ENCODE assay signal across 33 mouse cellular contexts in genomic region chr4:5471891-5472558, GRCm38 (mm10).
DNase-seq lines count a peak whose midpoint lies in the region; ATAC-seq and TF ChIP-seq lines count a peak whose summit lies in the region.
"Had no signal": no experiment of that assay in that cellular context is flagged by ENCODE, and none has a peak within 500 bp of the region (broad histone marks: within the 10 kb centered on the region; RNA-seq: fewer than 3 reads in every experiment).

No protein-coding gene starts in this region.

- H3K36me3 ChIP-seq in lung, embryonic 14.5 days (ENCODE audit: insufficient read depth), result no peaks in the 10 kb centered on the region
- H3K36me3 ChIP-seq in midbrain, postnatal 0 days (ENCODE audit: insufficient read depth, low read length), result no peaks in the 10 kb centered on the region
- H3K36me3 ChIP-seq in midbrain, embryonic 16.5 days (ENCODE audit: control insufficient read depth, insufficient read depth, low read length), result no peaks in the 10 kb centered on the region
- H3K36me3 ChIP-seq: embryonic facial prominence, embryonic 12.5 days; G1E; heart, embryonic 12.5 days; hindbrain, embryonic 13.5 days; limb, embryonic 12.5 days; liver, embryonic 15.5 days; midbrain, embryonic 10.5 days; midbrain, embryonic 15.5 days; neural tube, embryonic 12.5 days had no signal

- 14% methylated on average over 3 of the region's 3 CpGs for WGBS in lung, embryonic 14.5 days
- WGBS in midbrain, postnatal 0 days, result 60% methylated on average over 3 of the region's 3 CpGs
- WGBS in midbrain, embryonic 16.5 days, result 45% methylated on average over 3 of the region's 3 CpGs

- no peak overlapping the region for H3K9ac ChIP-seq in lung, embryonic 14.5 days
- H3K9ac ChIP-seq in midbrain, postnatal 0 days (replicated peaks; ENCODE audit: low read length, poor library complexity, severe bottlenecking), result no peak overlapping the region
- H3K9ac ChIP-seq in midbrain, embryonic 16.5 days (ENCODE audit: low read depth, low read length), result no peak overlapping the region
- H3K9ac ChIP-seq: embryonic facial prominence, embryonic 12.5 days; heart, embryonic 12.5 days; hindbrain, embryonic 13.5 days; limb, embryonic 12.5 days; liver, embryonic 15.5 days; midbrain, embryonic 15.5 days; neural tube, embryonic 12.5 days had no signal

- TF ChIP-seq CTCF in lung, embryonic 14.5 days (IDR thresholded peaks at IDR 0.05; ENCODE audit: low read depth), result no peak
- no peak for TF ChIP-seq CTCF in midbrain, postnatal 0 days (IDR thresholded peaks at IDR 0.05)

- DNase-seq in cerebellum, postnatal 14 days, result peak; percentile 11 to 20
- no peak for DNase-seq in cerebellum, postnatal 4 days (ENCODE audit: low spot score in 2 of 2)
- DNase-seq in lung, embryonic 14.5 days, result peak; percentile 19
- DNase-seq in lung, postnatal 14 days, result no peak
- DNase-seq in midbrain, postnatal 0 days (ENCODE audit: low spot score), result peak; percentile 2
- DNase-seq in gastrocnemius, postnatal 4 days (ENCODE audit: low spot score in 2 of 2), result no peak
- DNase-seq: adrenal gland, adult 8-10 months; cerebellum, adult 11 months; cerebellum, adult 9-11 months; embryo, embryonic 11 days; gastrocnemius, adult 2 months; gastrocnemius, postnatal 36 days; heart, adult 2 months; heart, postnatal 4 days; kidney, adult 9 months; kidney, postnatal 36 days; right cerebral cortex, postnatal 4 days; thymus, postnatal 14 days had no signal

- H3K4me3 ChIP-seq in lung, embryonic 14.5 days (ENCODE audit: low read depth, low read length), result no peak overlapping the region
- no peak overlapping the region for H3K4me3 ChIP-seq in midbrain, postnatal 0 days (ENCODE audit: low read depth, low read length)
- no peak overlapping the region for H3K4me3 ChIP-seq in midbrain, embryonic 16.5 days (ENCODE audit: low read depth, low read length)
- H3K4me3 ChIP-seq: embryonic facial prominence, embryonic 12.5 days; gastrocnemius, adult 2 months; heart, adult 2 months; heart, embryonic 12.5 days; hindbrain, embryonic 13.5 days; layer of hippocampus, adult 2 months; left cerebral cortex, adult 2 months; limb, embryonic 12.5 days; liver, embryonic 15.5 days; midbrain, embryonic 10.5 days; midbrain, embryonic 15.5 days; myocyte; neural tube, embryonic 12.5 days had no signal

- H3K9me3 ChIP-seq in lung, embryonic 14.5 days (ENCODE audit: low read depth, low read length), result no peaks in the 10 kb centered on the region
- H3K9me3 ChIP-seq in midbrain, postnatal 0 days (ENCODE audit: low read length), result no peaks in the 10 kb centered on the region
- no peaks in the 10 kb centered on the region for H3K9me3 ChIP-seq in midbrain, embryonic 16.5 days (replicated peaks; ENCODE audit: control insufficient read depth, low read length, poor library complexity, severe bottlenecking)
- H3K9me3 ChIP-seq: embryonic facial prominence, embryonic 12.5 days; G1E; heart, embryonic 12.5 days; hindbrain, embryonic 13.5 days; limb, embryonic 12.5 days; liver, embryonic 15.5 days; midbrain, embryonic 10.5 days; midbrain, embryonic 15.5 days; neural tube, embryonic 12.5 days had no signal

- ATAC-seq in lung, embryonic 14.5 days (ENCODE audit: insufficient read depth), result peak; percentile 74; the same call in 1 of the 2 replicates
- ATAC-seq in midbrain, postnatal 0 days (ENCODE audit: low FRiP score), result no peak
- no peak for ATAC-seq in midbrain, embryonic 16.5 days
- ATAC-seq: forebrain, embryonic 16.5 days; intestine, embryonic 16.5 days; midbrain, embryonic 15.5 days had no signal

- no peak overlapping the region for H3K27ac ChIP-seq in lung, embryonic 14.5 days (ENCODE audit: low read depth)
- no peak overlapping the region for H3K27ac ChIP-seq in midbrain, postnatal 0 days (ENCODE audit: low read depth, low read length)
- no peak overlapping the region for H3K27ac ChIP-seq in midbrain, embryonic 16.5 days (ENCODE audit: low read length)
- H3K27ac ChIP-seq: embryonic facial prominence, embryonic 12.5 days; gastrocnemius, adult 2 months; heart, adult 2 months; hindbrain, embryonic 13.5 days; layer of hippocampus, adult 2 months; left cerebral cortex, adult 2 months; limb, embryonic 12.5 days; liver, embryonic 15.5 days; midbrain, embryonic 10.5 days; midbrain, embryonic 15.5 days; neural tube, embryonic 12.5 days had no signal

- H3K4me1 ChIP-seq in lung, embryonic 14.5 days (ENCODE audit: insufficient read depth), result no peaks in the 10 kb centered on the region
- H3K4me1 ChIP-seq in midbrain, postnatal 0 days (ENCODE audit: insufficient read depth, low read length), result no peaks in the 10 kb centered on the region
- H3K4me1 ChIP-seq in midbrain, embryonic 16.5 days (ENCODE audit: control insufficient read depth, insufficient read depth, low read length), result no peaks in the 10 kb centered on the region
- H3K4me1 ChIP-seq: embryonic facial prominence, embryonic 12.5 days; heart, embryonic 12.5 days; hindbrain, embryonic 13.5 days; limb, embryonic 12.5 days; liver, embryonic 15.5 days; midbrain, embryonic 10.5 days; midbrain, embryonic 15.5 days; neural tube, embryonic 12.5 days had no signal

- H3K27me3 ChIP-seq in lung, embryonic 14.5 days (ENCODE audit: insufficient read depth, low read length), result no peaks in the 10 kb centered on the region
- H3K27me3 ChIP-seq in midbrain, postnatal 0 days (ENCODE audit: insufficient read depth, low read length), result no peaks in the 10 kb centered on the region
- H3K27me3 ChIP-seq in midbrain, embryonic 16.5 days (ENCODE audit: control insufficient read depth, insufficient read depth, low read depth, low read length), result no peaks in the 10 kb centered on the region
- H3K27me3 ChIP-seq: embryonic facial prominence, embryonic 12.5 days; heart, embryonic 12.5 days; hindbrain, embryonic 13.5 days; limb, embryonic 12.5 days; liver, embryonic 15.5 days; midbrain, embryonic 15.5 days; neural tube, embryonic 12.5 days had no signal

- H3K4me2 ChIP-seq in lung, embryonic 14.5 days, result no peak overlapping the region
- H3K4me2 ChIP-seq in midbrain, postnatal 0 days (ENCODE audit: low read depth, low read length, poor library complexity, severe bottlenecking), result no peak overlapping the region
- no peak overlapping the region for H3K4me2 ChIP-seq in midbrain, embryonic 16.5 days (ENCODE audit: low read length)
- H3K4me2 ChIP-seq: embryonic facial prominence, embryonic 12.5 days; heart, embryonic 12.5 days; hindbrain, embryonic 13.5 days; limb, embryonic 12.5 days; liver, embryonic 15.5 days; midbrain, embryonic 15.5 days; neural tube, embryonic 12.5 days had no signal

Comparison
In these comparisons a context has a peak if more than half of its experiments do, and no peak if none do; other contexts are left out.
1. DNase-seq: peak in cerebellum, postnatal 14 days (2 of 2), lung, embryonic 14.5 days (single experiment) and midbrain, postnatal 0 days (single experiment); none in cerebellum, postnatal 4 days (0 of 2), lung, postnatal 14 days (single experiment) and gastrocnemius, postnatal 4 days (0 of 2).